Mouse (Mus musculus) hindbrain, postnatal 0 days (tissue): ENCODE results near the gene Plekhh2. TPM values are rescaled to one million over a fixed set of nuclear protein-coding genes. Genes with fewer than 3 reads are reported as not detected.
A peak's percentile ranks its signal among the peaks of the same experiment; 100 is the strongest.

Experiments used
- ATAC-seq: fragments of 200-750 bp; cut with Nextera tagmentation; 2 replicates; pipeline ENCODE4 v1.8.0; 2017; ENCODE audit warnings: mild to moderate bottlenecking, moderate TSS enrichment, moderate library complexity
- DNase-seq: peaks from one replicate; pipeline ENCODE4 v3.0.0-alpha.2; 2015; ENCODE audit warnings: low spot score
- H3K27ac ChIP-seq: fragments of 300-500 bp; sonication (generic); 2 replicates; pipeline ENCODE4 v1.5.1; 2014; ENCODE audit warnings: mild to moderate bottlenecking
- H3K27me3 ChIP-seq: fragments of 300-500 bp; sonication (generic); 2 replicates; pipeline ENCODE4 v1.6.1; 2014; ENCODE audit warnings: low read length, mixed read lengths; ENCODE audit not compliant: insufficient read depth
- H3K36me3 ChIP-seq: fragments of 300-500 bp; sonication (generic); 2 replicates; pipeline ENCODE4 v1.6.1; 2014; ENCODE audit warnings: low read length, mixed read lengths; ENCODE audit not compliant: insufficient read depth
- H3K4me1 ChIP-seq: fragments of 300-500 bp; sonication (generic); 2 replicates; pipeline ENCODE4 v1.6.1; 2014; ENCODE audit warnings: antibody characterized with exemption, low read length, mixed read lengths; ENCODE audit not compliant: insufficient read depth
- H3K4me2 ChIP-seq: fragments of 300-500 bp; sonication (generic); 2 replicates; pipeline ENCODE4 v1.6.1; 2014; ENCODE audit warnings: low read depth, mild to moderate bottlenecking, low read length, moderate library complexity, mixed read lengths
- H3K4me3 ChIP-seq: fragments of 300-500 bp; sonication (generic); 2 replicates; pipeline ENCODE4 v1.5.1; 2014; ENCODE audit warnings: low read length
- H3K9ac ChIP-seq: fragments of 300-500 bp; sonication (generic); replicated peaks from 2 replicates; pipeline ENCODE4 v1.6.1; 2014; ENCODE audit warnings: mild to moderate bottlenecking, low read length, moderate library complexity, mixed read lengths
- H3K9me3 ChIP-seq: fragments of 300-500 bp; sonication (generic); 2 replicates; pipeline ENCODE4 v1.6.1; 2016; ENCODE audit warnings: low read length, mixed read lengths
- CTCF ChIP-seq: IDR thresholded peaks from 2 replicates; pipeline ENCODE4 v1.5.1; 2016; ENCODE audit warnings: antibody characterized with exemption, control low read depth, low read depth
- WGBS: fragments of 180-500 bp; shearing (Covaris S2); extraction: QIAGEN DNeasy Blood & Tissue Kit; methylation state at CpG from one replicate; pipeline ENCODE4 v1.1.7; 2014; 5-methylcytosine and 5-hydroxymethylcytosine counted together
- polyA plus RNA-seq: library from polyadenylated mRNA; unstranded; fragments of >200 nt; fragmentation: Nextera tagmentation; extraction: Ambion mirVana; gene quantifications from 2 replicates; pipeline ENCODE4 v1.2.1, GENCODE M21; 2015
- total RNA-seq: library from RNA; depleted of rRNA; stranded (reverse); fragments of >200 nt; gene quantifications from 2 replicates; pipeline ENCODE4 v1.2.3, GENCODE M21; 2014

Gene Plekhh2
- total and polyA plus RNA-seq, 2 experiments from 2014 or later: 1.6 to 2.6 TPM

- 0 out of 2 replicates have a peak, but pooled peaks have one; percentile 21 for ATAC-seq
- H3K4me1 ChIP-seq: no peaks in the 10 kb centered on the region
- H3K4me2 ChIP-seq: no peak overlapping the region
- H3K27me3 ChIP-seq: no peaks in the 10 kb centered on the region
- no peak overlapping the region for H3K4me3 ChIP-seq
- DNase-seq: peak; percentile 58
- H3K27ac ChIP-seq: no peak overlapping the region
- TF ChIP-seq CTCF: no peak
- 0 out of 2 replicates have a peak, but pooled peaks cover 5% of the 10 kb centered on the region for H3K36me3 ChIP-seq
- WGBS: 69% methylated on average over 16 of the region's 16 CpGs
- no peak overlapping the region for H3K9ac ChIP-seq
- H3K9me3 ChIP-seq: no peaks in the 10 kb centered on the region
Observed at GRCm38 (mm10) chr17:84591431-84592150, 79.9 kb downstream of the Plekhh2 start.

- H3K27me3 ChIP-seq: no peaks in the 10 kb centered on the region
- 32% methylated on average over 10 of the region's 10 CpGs for WGBS
- H3K4me3 ChIP-seq: no peak overlapping the region
- H3K4me2 ChIP-seq: peak overlapping the region; percentile 27
- TF ChIP-seq CTCF: no peak
- ATAC-seq: peak; percentile 32; the same call in 1 of the 2 replicates
- DNase-seq: no peak
- H3K27ac ChIP-seq: no peak overlapping the region
- no peak overlapping the region for H3K9ac ChIP-seq
- no peaks in the 10 kb centered on the region for H3K36me3 ChIP-seq
- H3K4me1 ChIP-seq: no peaks in the 10 kb centered on the region
- no peaks in the 10 kb centered on the region for H3K9me3 ChIP-seq
Observed at GRCm38 (mm10) chr17:84596015-84596441, 84.3 kb downstream of the Plekhh2 start.

GRCm38 (mm10) chr17:84596501-84596900 lies 84.8 kb downstream of the Plekhh2 start:
- no peak overlapping the region for H3K27ac ChIP-seq
- no peak for DNase-seq
- H3K4me2 ChIP-seq: peak overlapping the region; percentile 27
- no peaks in the 10 kb centered on the region for H3K4me1 ChIP-seq
- no peaks in the 10 kb centered on the region for H3K36me3 ChIP-seq
- TF ChIP-seq CTCF: no peak
- no peak overlapping the region for H3K4me3 ChIP-seq
- H3K27me3 ChIP-seq: no peaks in the 10 kb centered on the region
- WGBS: 29% methylated on average over 7 of the region's 7 CpGs
- no peak for ATAC-seq
- H3K9me3 ChIP-seq: no peaks in the 10 kb centered on the region
- no peak overlapping the region for H3K9ac ChIP-seq

DNA sequence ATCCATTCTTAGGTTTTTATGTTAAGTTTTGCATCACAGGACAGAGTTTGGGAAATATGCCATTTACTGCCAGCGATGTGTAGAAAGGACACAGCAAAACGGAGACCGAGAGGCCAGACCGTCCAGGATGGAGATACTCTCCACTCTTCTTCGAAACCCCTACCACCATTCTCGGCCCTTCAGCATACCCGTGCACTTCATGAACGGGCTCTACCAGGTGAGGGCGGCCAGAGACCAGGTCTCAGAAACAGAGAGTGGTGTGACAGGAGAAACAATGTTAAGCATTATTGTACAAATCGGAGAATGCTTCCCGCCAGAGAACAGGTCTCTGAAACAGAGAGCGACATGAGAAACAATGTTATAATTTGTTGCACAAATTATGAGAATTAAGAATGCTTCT lies 86.2 kb downstream of the Plekhh2 start:
- Histone ChIP-seq H3K4me2 (no peak overlapping the region), H3K36me3 (no peaks in the 10 kb centered on the region), H3K27ac (no peak overlapping the region), H3K4me1 (no peaks in the 10 kb centered on the region), H3K4me3 (no peak overlapping the region), H3K9me3 (no peaks in the 10 kb centered on the region), H3K9ac (no peak overlapping the region), H3K27me3 (no peaks in the 10 kb centered on the region)
- ATAC-seq (no peak), DNase-seq (no peak)
- 93% methylated on average over 12 of the region's 12 CpGs for WGBS
- TF ChIP-seq CTCF: no peak

DNA sequence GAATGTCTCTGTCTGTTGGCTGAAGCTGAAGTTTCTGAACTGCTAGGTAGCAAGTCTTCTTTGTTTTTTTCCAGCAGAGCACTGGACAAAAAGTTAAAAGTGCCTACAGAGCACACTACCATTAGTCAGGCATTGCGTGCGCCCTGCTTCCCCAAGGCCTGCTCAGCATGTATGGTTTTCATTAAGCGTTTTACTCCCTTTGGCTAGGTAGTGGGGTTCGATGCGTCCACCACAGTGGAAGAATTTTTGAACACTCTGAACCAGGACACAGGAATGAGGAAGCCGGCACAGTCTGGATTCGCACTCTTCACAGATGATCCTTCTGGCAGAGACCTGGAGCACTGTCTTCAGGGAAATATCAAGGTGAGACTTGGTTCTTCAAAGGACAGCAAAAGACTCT lies 87.2 kb downstream of the Plekhh2 start:
- WGBS: 89% methylated on average over 7 of the region's 7 CpGs

GRCm38 (mm10) chr17:84600051-84600983 lies 88.6 kb downstream of the Plekhh2 start:
- Histone ChIP-seq H3K4me3 (no peak overlapping the region), H3K36me3 (no peaks in the 10 kb centered on the region), H3K27me3 (no peaks in the 10 kb centered on the region), H3K9ac (no peak overlapping the region), H3K4me1 (no peaks in the 10 kb centered on the region), H3K9me3 (no peaks in the 10 kb centered on the region), H3K27ac (no peak overlapping the region), H3K4me2 (no peak overlapping the region)
- DNase-seq (no peak), ATAC-seq (no peak)
- TF ChIP-seq CTCF: no peak
- WGBS: 69% methylated on average over 9 of the region's 9 CpGs

More for the DNA sequence above, 87.2 kb downstream of the Plekhh2 start:
- H3K9ac ChIP-seq: no peak overlapping the region
- H3K4me1 ChIP-seq: no peaks in the 10 kb centered on the region
- H3K4me2 ChIP-seq: no peak overlapping the region
- no peak for ATAC-seq
- no peaks in the 10 kb centered on the region for H3K9me3 ChIP-seq
- no peaks in the 10 kb centered on the region for H3K27me3 ChIP-seq
- H3K36me3 ChIP-seq: no peaks in the 10 kb centered on the region
- H3K4me3 ChIP-seq: no peak overlapping the region
- no peak for DNase-seq
- TF ChIP-seq CTCF: no peak
- no peak overlapping the region for H3K27ac ChIP-seq
